Mouse (Mus musculus) thymus, adult 2 months (tissue): ENCODE data around the gene Ldhal6b. TPM values are rescaled to one million over a fixed set of nuclear protein-coding genes. Genes with fewer than 3 reads are reported as not detected.

Experiments used
- DNase-seq: peaks from one replicate; pipeline ENCODE4 v3.0.0; 2021
- H3K27ac ChIP-seq: fragments of 200-500 bp; 2 replicates; pipeline ENCODE4 v1.5.1; 2012; ENCODE audit warnings: low read length, control low read depth; ENCODE audit not compliant: control insufficient read depth, insufficient read depth
- H3K27me3 ChIP-seq: fragments of 200-500 bp; 2 replicates; pipeline ENCODE4 v1.6.1; 2012; ENCODE audit warnings: mild to moderate bottlenecking, low read length, moderate library complexity, mixed read lengths; ENCODE audit not compliant: control insufficient read depth, insufficient read depth
- H3K36me3 ChIP-seq: fragments of 200-500 bp; 2 replicates; pipeline ENCODE4 v1.6.1; 2012; ENCODE audit warnings: mild to moderate bottlenecking, low read length, moderate library complexity; ENCODE audit not compliant: control insufficient read depth, insufficient read depth
- H3K4me1 ChIP-seq: fragments of 200-500 bp; replicated peaks from 2 replicates; pipeline ENCODE4 v1.6.1; 2012; ENCODE audit warnings: low read length; ENCODE audit not compliant: control insufficient read depth, insufficient read depth
- H3K4me3 ChIP-seq: fragments of 200-500 bp; 2 replicates; pipeline ENCODE4 v1.5.1; 2012; ENCODE audit warnings: mild to moderate bottlenecking, low read length, control low read depth, moderate library complexity; ENCODE audit not compliant: control insufficient read depth, insufficient read depth
- CTCF ChIP-seq: fragments of 200-500 bp; IDR thresholded peaks from 2 replicates; pipeline ENCODE4 v1.5.1; 2012; ENCODE audit warnings: mild to moderate bottlenecking, control low read depth, low read length, moderate library complexity, borderline replicate concordance; ENCODE audit not compliant: control insufficient read depth, poor library complexity, insufficient read depth; ENCODE audit errors: extremely low read depth
- POLR2A ChIP-seq: fragments of 200-500 bp; IDR thresholded peaks from 2 replicates; pipeline ENCODE4 v1.6.1; 2012; ENCODE audit warnings: mild to moderate bottlenecking, low read length, control low read depth, moderate library complexity; ENCODE audit not compliant: control insufficient read depth, poor library complexity, insufficient read depth; ENCODE audit errors: extremely low read depth
- WGBS: fragments of 180-500 bp; shearing (Covaris S2); methylation state at CpG from one replicate; pipeline ENCODE4 v1.1.7; 2018; 5-methylcytosine and 5-hydroxymethylcytosine counted together
- polyA plus RNA-seq: library from polyadenylated mRNA; depleted of rRNA; stranded (reverse); fragments of >200 nt; gene quantifications from 2 replicates; pipeline ENCODE4 v1.2.3, GENCODE M21; 2012; rRNA removed

Ldhal6b gene
- polyA plus RNA-seq, 1 experiment, result 1.4 TPM

DNA sequence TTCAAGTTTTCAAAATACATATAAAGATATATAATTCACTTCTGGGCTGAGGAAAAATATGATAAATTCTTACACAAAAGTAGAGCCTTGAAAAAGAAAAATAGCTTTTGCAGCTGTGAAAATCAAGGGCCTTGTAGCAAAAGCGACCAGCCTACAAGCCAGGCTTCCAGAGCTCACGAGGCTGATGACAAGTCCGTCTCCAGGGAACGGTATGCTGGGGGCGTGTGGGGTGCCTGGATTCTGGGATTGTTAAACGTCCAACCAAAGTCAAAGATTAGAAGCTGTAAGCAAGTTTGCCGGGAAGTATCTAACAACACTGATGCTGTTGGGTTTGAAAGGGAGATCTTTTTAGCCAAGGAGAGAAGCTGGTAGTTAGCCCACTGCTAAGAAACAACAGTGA lies 47.0 kb downstream of the Ldhal6b start:
- H3K27ac ChIP-seq, result no peak overlapping the region
- TF ChIP-seq CTCF, result no peak
- TF ChIP-seq POLR2A, result no peak
- no peaks in the 10 kb centered on the region for H3K36me3 ChIP-seq
- no peaks in the 10 kb centered on the region for H3K4me1 ChIP-seq
- DNase-seq, result no peak
- H3K4me3 ChIP-seq, result no peak overlapping the region
- H3K27me3 ChIP-seq, result no peaks in the 10 kb centered on the region
- 97% methylated on average over 7 of the region's 7 CpGs for WGBS

DNA sequence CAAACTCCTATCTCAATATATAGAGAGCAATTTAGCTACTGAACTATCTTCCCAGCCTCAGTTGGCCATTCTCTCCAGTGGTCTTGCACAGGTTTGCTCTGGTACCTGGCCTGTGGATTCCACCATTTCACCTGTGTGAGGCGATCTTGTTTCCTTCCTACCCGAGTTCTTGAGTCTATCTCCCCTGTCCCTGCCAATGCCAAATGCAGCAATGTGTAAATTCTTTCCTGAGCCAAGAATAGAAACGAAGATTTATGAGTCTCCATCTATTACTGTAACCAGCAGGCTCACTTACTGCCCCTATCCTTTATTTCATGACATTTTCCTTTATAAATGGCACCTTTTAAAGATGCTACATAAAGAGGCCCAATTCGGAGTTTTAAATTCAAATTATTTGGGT lies 47.5 kb downstream of the Ldhal6b start:
- no peak for DNase-seq
- Histone ChIP-seq H3K36me3 (no peaks in the 10 kb centered on the region), H3K27ac (no peak overlapping the region), H3K4me3 (no peak overlapping the region), H3K27me3 (no peaks in the 10 kb centered on the region), H3K4me1 (no peaks in the 10 kb centered on the region)
- 79% methylated on average over 4 of the region's 4 CpGs for WGBS
- no peak for TF ChIP-seq POLR2A
- no peak for TF ChIP-seq CTCF

Other genes with a start within 250 kb of the Ldhal6b start
- gene Tmem242, start 21.5 kb upstream of the Ldhal6b start, polyA plus RNA-seq, result 9.2 and 10.1 TPM in 2 replicates
- gene Zdhhc14, start 73.8 kb upstream of the Ldhal6b start, polyA plus RNA-seq, result 13.3 and 15.4 TPM in 2 replicates